ENCODE assay signal across 8 mouse cellular contexts in genomic region chr17:26397339-26397738, GRCm38 (mm10). TPM values are rescaled to one million over a fixed set of nuclear protein-coding genes. Genes with fewer than 3 reads are reported as not detected.
DNase-seq lines count a peak whose midpoint lies in the region; ATAC-seq lines count a peak whose summit lies in the region.

No protein-coding gene starts in this region.

- H3K4me1 ChIP-seq in heart, embryonic 12.5 days (replicated peaks): 0 out of 2 replicates have a peak, but pooled peaks cover 2% of the 10 kb centered on the region
- no peaks in the 10 kb centered on the region for H3K4me1 ChIP-seq in embryonic facial prominence, embryonic 14.5 days (ENCODE audit: control insufficient read depth, insufficient read depth, low read length)
- H3K4me1 ChIP-seq in kidney, embryonic 16.5 days (ENCODE audit: insufficient read depth, low read length): peaks cover 15% of the 10 kb centered on the region

- ATAC-seq in heart, embryonic 12.5 days (ENCODE audit: insufficient number of reproducible peaks, low FRiP score): no peak
- ATAC-seq in embryonic facial prominence, embryonic 14.5 days (ENCODE audit: low read depth): no peak
- peak; percentile 80 for ATAC-seq in kidney, embryonic 16.5 days (ENCODE audit: low FRiP score, low TSS enrichment)

- peaks cover 12% of the 10 kb centered on the region for H3K9me3 ChIP-seq in heart, embryonic 12.5 days (replicated peaks)
- peaks cover 3% of the 10 kb centered on the region; the same call in 1 of the 2 replicates for H3K9me3 ChIP-seq in embryonic facial prominence, embryonic 14.5 days (ENCODE audit: control insufficient read depth, low read length)
- H3K9me3 ChIP-seq in kidney, embryonic 16.5 days (ENCODE audit: low read length): no peaks in the 10 kb centered on the region

- H3K27ac ChIP-seq in heart, embryonic 12.5 days (ENCODE audit: poor library complexity, severe bottlenecking): no peak overlapping the region
- H3K27ac ChIP-seq in embryonic facial prominence, embryonic 14.5 days (replicated peaks; ENCODE audit: low read depth, low read length): no peak overlapping the region
- H3K27ac ChIP-seq in kidney, embryonic 16.5 days (ENCODE audit: low read length): peak overlapping the region; percentile 67

- no peak overlapping the region for H3K9ac ChIP-seq in heart, embryonic 12.5 days
- no peak overlapping the region for H3K9ac ChIP-seq in embryonic facial prominence, embryonic 14.5 days (ENCODE audit: low read depth, low read length)
- no peak overlapping the region for H3K9ac ChIP-seq in kidney, embryonic 16.5 days (replicated peaks; ENCODE audit: low read length)

- no peak overlapping the region for H3K4me3 ChIP-seq in heart, embryonic 12.5 days
- H3K4me3 ChIP-seq in embryonic facial prominence, embryonic 14.5 days (ENCODE audit: low read depth, low read length): no peak overlapping the region
- H3K4me3 ChIP-seq in kidney, embryonic 16.5 days (ENCODE audit: low read length): no peak overlapping the region

- no peaks in the 10 kb centered on the region for H3K36me3 ChIP-seq in heart, embryonic 12.5 days
- H3K36me3 ChIP-seq in embryonic facial prominence, embryonic 14.5 days (ENCODE audit: control insufficient read depth, insufficient read depth, low read length): no peaks in the 10 kb centered on the region
- H3K36me3 ChIP-seq in kidney, embryonic 16.5 days (ENCODE audit: insufficient read depth, low read length): no peaks in the 10 kb centered on the region

- peak; percentile 98 for DNase-seq in heart, adult 11 months
- peak; percentile 35 for DNase-seq in embryonic facial prominence, embryonic 14.5 days (ENCODE audit: low spot score)
- peak; percentile 77 to 83 for DNase-seq in right cerebral cortex, postnatal 10 days (ENCODE audit: low spot score in 2 of 2)
- no peak for DNase-seq in natural killer cell, adult 2 months (ENCODE audit: low spot score in 2 of 2)
- DNase-seq in B cell, adult 2 months: no peak
- DNase-seq in cerebellum, adult 11 months: no peak

- no peak overlapping the region for H3K4me2 ChIP-seq in heart, embryonic 12.5 days
- H3K4me2 ChIP-seq in embryonic facial prominence, embryonic 14.5 days (ENCODE audit: low read depth, low read length): no peak overlapping the region
- no peak overlapping the region for H3K4me2 ChIP-seq in kidney, embryonic 16.5 days (replicated peaks; ENCODE audit: low read depth, low read length)

- no peaks in the 10 kb centered on the region for H3K27me3 ChIP-seq in heart, embryonic 12.5 days (replicated peaks)
- H3K27me3 ChIP-seq in embryonic facial prominence, embryonic 14.5 days (replicated peaks; ENCODE audit: control insufficient read depth, insufficient read depth, low read length): no peaks in the 10 kb centered on the region
- H3K27me3 ChIP-seq in kidney, embryonic 16.5 days (ENCODE audit: insufficient read depth, low read length): no peaks in the 10 kb centered on the region

- 43% methylated on average over 6 of the region's 6 CpGs for WGBS in heart, embryonic 12.5 days
- WGBS in embryonic facial prominence, embryonic 14.5 days: 33% methylated on average over 6 of the region's 6 CpGs
- WGBS in kidney, embryonic 16.5 days: 8% methylated on average over 6 of the region's 6 CpGs

RNA-seq across cellular contexts. Expression of gene Neurl1b, which starts 17.3 kb away (rescaled TPM):
- 2.2 and 2.4 TPM in 2 replicates for polyA plus RNA-seq in heart, embryonic 12.5 days (2016; fragmentation: Nextera tagmentation; extraction: Ambion mirVana)
- 0.85 and 1.0 TPM in 2 replicates for polyA plus RNA-seq in embryonic facial prominence, embryonic 14.5 days (2014; fragmentation: Nextera tagmentation; extraction: Ambion mirVana)
- polyA plus RNA-seq in kidney, embryonic 16.5 days (2015; fragmentation: Nextera tagmentation; extraction: Ambion mirVana): 1.7 and 2.4 TPM in 2 replicates

Comparison
In these comparisons a context has a peak if more than half of its experiments do, and no peak if none do; other contexts are left out.
1. DNase-seq: peak in heart, adult 11 months (single experiment), embryonic facial prominence, embryonic 14.5 days (single experiment) and right cerebral cortex, postnatal 10 days (2 of 2); none in natural killer cell, adult 2 months (0 of 2), B cell, adult 2 months (0 of 2) and cerebellum, adult 11 months (single experiment).